Mouse (Mus musculus): Measurements from ENCODE around the gene Man1c1.

Gene Man1c1

DNA sequence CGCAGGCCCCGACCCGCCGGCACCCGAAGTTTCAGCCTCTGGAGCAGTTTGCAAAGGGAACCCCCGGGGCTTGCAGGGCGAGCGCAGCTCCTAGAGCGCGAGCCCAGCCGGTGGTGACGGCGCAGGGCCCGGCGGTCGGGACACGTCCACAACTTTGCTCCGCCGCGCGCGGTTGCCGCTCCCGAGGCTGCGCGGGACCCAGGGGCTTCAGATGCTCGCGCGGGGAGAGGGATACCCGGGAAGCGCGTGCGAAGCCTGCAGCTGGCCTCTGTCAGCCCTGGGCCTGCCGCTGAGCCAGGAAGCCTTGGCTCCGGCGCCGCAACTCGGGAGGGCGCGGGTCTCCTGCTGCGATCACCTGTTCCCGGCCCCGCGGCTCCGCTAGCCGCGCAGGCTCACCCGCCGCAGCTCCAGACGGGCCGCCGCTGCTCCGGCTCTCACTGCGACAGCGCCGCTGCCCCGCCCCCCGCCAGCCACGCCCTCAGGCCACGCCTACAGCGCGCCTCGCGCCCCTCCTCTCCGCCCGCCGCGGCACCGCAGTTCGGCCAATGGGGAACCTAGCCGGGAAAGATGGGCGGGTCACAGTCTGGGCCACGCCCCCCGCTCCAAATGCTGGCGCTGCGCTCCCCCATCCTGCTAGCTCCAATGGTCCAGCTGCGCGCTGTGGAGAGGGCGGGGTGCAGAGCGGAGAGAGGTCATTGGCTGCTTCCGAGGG lies at the start of gene Man1c1:
TSS of gene Man1c1 (minus strand) at position 456 of the 712 bp plus-strand sequence.
- under 1% methylated on average over 77 of the region's 81 CpGs for WGBS

DNA sequence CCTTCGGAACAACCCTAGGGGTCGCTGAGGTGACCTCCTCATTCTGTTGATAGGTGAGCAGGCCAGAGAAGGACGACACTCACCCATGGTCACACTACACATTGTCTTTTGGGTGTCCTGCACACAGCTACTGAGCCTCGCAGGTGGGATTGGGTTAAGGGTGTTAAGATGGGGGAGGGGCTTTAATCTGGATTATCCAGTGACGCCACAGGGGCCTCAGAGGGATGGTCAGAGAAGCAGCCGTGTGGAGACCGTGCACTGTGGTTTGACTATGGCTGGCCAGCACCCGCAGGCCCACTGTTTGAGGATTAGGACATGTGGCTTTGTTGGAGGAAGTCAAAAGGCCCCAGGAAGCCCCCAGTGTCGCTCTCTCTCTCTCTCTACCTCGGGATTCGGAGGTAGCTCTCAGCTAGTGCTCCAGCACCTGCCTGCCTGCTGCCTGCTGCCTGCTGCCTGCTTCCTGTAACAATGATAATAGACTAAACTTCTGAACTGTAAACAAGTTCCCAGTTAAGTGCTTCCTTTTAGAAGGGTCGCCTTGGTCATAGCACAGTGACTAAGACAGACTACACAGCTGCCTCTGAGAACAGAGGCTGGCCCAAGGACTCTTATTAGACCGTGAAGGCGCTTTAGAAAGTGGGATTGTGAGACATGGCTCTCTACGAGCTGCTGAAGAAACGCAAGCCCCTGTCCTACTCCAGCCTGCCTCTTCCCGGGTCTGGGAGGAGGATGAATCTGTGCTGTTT lies 49.6 kb upstream of the Man1c1 start:
- WGBS, result 66% methylated on average over 17 of the region's 17 CpGs

DNA sequence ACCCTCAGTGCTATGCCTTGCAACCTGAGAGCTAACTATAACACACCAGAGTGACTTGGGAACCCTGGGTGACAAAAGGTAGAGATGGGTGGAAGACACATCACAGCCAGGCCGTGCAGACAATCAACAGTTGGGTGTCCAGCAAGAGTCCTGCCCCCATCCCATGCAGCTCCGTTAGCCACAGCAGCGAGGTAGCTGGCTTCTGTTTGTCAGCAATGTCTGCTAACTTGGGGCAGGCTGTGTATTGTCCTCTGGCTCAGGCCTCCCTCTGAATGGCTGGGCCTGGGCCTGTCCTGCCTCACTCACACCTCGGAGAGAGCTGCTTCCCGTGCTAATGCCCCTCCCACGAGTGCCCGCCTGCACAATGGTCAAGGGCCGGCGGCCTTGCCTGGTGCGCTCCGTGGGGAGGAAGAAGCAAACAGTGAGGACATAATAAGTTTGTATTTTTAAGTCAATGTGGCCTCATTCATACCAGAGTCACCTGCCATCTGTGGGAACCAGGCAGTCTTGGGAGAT lies 48.9 kb upstream of the Man1c1 start:
- 63% methylated on average over 11 of the region's 11 CpGs for WGBS

DNA sequence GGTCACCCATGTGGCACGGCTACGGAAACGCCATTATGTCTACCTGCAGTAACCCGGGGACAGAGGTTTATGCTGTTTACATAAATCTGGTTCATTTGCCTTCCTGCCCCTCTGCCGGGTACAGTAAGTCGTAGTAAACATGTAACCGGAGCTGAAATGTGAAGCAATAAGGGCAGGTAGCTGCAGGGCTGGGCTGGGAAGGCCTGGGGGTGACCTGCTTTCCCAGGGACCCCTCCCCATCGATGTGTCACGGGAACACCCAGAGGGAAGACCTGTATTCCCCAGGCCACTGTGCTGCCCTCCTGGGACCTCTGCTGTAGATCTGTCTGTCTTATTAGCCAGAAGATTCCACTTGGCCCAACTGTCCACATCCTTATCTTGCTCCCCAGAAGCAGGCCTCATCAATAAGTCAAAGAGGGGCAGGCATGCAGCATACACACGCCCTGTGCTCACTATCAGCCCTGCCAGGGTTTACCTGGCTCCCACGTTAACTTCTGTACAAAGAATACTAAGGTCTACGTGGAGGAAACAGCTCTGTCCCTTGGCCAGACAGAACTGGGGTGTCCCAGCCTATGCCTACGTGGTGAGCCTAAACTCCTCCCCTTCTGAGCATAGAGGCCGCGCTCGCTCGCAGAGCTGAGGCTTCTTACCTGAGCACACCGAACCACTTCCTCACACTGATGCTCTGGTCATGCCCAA lies 47.7 kb upstream of the Man1c1 start:
- 91% methylated on average over 18 of the region's 18 CpGs for WGBS

DNA sequence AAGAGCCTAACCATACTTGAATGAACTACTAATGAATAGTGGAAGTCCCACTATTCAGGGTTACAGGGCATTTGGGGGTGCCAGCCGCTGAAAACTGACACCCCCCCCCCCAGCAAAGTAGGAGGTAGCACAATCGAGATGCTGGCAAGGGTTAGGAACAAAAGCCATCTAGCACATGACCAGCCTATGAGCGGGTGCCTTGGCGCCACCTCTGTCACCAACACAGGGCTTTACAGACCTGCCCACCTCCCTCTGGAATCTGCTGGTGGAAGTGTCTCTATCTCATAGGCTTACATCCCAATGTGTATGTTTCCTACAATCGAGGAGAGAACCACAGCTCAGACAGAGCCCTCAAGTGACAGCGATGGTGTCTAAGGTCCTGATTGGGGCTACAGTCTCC lies 46.7 kb upstream of the Man1c1 start:
- WGBS, result 78% methylated on average over 6 of the region's 6 CpGs

DNA sequence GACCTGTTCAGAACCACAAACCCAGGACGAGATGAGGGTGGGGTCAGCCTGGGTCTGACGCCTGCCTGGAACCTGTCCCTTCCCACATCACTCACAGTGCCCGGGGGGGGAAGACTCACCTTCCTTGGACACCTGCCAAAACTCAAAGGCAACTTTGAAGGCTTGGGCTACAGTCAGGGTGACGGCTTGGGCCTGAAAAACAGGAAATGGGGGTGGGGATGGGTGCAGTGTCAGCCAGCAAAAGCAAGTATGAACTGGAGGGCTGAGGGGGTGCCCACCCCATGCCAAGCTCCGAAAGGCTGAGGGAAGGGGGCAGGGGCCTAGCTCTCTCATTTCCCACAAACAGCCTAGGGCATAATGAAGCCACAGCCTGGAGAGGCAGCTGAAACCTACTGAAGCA lies 46.2 kb upstream of the Man1c1 start:
- WGBS, result 76% methylated on average over 5 of the region's 5 CpGs

DNA sequence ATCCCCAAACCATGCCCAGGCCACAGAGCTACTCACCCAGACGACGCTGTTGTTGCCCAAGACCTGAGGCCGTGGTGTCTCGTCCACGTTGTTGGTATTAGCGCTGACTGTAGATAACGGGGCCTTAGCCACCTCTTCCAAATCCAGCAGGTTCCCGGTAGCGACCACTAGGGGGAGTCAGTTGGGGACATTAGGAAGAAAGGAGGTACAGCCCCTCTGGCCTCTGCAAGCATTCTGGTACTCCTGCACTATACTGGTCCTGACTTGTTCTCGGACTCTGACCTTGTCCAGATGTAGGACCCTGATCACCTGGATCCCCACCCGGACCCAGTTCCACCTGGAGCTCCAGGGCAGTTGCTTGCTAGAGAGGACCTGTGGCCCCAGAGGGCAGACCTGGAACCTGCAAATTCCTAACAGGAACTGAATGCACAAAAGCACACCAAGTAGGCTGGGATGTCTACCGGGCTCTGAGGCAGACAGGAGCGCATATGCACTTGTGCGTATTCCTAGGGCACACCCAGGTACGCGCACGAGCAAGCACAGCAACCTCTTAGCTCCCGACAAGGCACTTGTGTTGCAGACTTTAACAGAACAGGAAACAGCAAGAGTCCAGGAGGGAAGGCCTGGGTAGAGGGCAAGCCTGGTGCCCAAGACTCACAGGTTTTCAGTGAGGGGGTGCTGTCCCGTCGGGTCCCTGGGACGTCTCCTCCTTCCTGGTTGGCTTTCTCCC lies 45.4 kb upstream of the Man1c1 start:
- 79% methylated on average over 21 of the region's 21 CpGs for WGBS

DNA sequence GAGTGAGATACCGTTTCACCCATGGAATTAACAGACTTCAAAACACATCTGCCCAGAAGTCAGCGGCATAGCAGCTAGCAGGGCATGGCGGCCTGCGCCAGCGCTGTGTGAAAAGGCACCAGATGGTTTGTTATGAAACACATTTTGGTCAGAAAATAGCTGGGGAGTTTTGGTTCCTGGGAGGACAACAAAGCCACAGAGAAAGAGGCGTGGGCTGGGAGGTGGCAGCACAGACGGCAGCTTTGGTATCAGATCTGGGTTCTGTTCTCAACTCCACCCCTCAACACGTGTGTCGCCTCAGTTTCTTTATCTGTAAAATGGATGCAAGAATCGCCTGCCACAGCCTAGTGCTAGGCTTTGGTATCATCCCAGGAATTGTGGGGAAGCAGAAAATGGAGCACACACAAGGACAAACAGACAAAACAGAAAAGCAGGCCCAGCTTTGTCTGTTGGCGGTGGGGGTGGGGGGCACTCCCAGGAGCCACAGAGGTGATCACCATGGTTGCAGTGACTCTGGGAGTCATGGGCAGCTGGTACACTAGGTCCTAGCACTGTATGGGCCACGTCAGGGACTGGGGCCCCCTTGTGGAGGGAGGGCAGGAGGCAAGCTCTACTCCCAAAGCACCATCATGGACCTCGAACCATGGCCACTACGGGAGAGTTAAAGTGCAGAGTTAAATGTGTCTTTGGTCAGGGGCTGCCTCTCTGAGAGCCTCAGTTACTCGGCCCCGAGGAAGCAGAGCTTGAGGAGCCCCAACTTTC lies 42.0 kb upstream of the Man1c1 start:
- 59% methylated on average over 16 of the region's 16 CpGs for WGBS

DNA sequence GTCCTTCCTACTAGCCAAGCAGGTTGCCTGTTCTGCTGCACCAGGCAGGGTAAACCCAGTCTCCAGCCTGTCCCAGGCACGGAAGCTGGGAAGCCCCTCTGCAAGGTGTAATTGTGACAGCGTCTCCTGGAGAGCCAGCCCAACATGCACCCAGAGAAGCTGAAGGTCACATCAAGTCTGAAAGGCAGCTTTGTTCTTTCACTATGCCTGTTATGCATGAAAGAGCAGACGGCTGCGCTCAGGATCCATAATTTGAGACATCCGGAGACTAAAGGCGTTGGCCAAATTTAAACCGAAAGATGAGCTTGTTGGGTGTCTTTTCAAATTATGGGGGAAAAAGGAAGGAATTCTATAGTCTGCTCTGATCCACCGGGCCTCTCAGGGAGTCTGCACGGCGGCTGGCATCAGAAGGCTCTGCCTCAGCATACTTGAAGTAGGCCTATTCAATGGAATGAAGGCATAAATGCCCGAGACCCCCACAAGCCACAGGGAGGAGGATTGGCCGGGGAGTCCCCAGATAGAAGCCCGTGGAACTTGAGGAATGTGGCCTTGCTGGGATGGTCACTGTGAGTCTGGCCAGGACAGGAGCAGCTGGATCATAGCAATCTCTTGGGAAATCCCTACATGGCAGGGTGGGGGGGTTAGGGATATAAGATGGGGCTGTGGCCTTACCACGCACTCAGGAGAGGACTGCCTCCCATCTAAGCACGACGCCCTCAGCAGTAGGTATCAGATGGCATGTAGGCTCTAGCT lies 40.0 kb upstream of the Man1c1 start:
- WGBS, result 48% methylated on average over 16 of the region's 16 CpGs

DNA sequence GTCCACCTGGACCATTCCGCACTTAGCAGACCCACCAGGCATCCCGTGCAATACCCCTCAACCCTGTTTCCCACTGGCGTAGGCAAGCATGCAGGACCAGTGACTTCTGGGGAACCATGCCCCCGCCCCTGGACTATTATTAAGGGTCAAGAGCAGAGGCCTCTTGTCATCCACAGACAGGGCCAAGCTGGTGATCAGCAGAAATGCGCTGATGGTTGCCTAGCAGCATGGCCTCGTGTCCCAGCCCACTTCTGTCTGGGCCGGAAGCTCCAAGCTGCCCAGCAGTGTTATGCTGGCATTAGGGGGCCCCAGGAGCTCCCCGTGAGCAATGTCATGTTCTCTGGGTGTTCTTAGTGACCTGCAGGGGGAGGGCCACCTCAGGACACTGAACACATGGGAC lies 37.9 kb upstream of the Man1c1 start:
- WGBS, result 90% methylated on average over 8 of the region's 8 CpGs

DNA sequence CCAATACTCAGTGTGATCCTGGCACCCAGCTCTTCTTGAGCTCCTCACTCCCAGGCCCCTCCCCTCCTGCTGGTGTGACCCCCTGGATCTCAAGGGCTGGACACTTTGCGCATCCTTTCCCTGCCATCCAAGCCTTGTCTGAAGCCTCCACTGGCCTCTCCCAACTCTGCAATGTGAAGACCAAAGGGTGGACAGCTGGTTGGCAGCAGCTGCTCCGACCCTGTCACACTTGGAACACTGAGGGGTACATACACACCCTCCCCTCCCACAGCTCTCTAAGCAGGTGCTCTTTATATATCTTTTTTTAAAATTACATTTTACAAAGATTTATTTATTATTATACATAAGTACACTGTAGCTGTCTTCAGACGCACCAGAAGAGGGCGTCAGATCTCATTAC lies 36.1 kb upstream of the Man1c1 start:
- WGBS, result 97% methylated on average over 4 of the region's 4 CpGs

DNA sequence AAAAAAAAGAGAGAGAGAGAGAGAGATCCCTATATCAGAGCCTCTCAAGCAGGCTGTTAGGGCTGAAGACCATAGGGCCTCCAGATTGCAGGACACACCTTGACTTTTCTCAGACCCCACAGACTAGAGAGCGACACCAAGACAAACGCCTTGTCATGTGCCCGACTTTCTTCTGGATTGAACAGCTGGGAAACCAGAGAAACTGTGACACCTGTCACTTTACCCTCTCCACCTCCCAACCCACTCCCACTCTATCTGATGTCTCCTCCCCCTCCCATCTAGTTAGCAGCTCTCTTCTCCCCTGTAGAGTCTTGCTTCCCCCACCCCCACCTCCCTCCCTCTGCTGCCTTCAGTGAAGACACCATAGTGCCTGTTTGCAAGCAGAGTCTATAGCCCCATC lies 35.4 kb upstream of the Man1c1 start:
- 98% methylated on average over 3 of the region's 3 CpGs for WGBS

DNA sequence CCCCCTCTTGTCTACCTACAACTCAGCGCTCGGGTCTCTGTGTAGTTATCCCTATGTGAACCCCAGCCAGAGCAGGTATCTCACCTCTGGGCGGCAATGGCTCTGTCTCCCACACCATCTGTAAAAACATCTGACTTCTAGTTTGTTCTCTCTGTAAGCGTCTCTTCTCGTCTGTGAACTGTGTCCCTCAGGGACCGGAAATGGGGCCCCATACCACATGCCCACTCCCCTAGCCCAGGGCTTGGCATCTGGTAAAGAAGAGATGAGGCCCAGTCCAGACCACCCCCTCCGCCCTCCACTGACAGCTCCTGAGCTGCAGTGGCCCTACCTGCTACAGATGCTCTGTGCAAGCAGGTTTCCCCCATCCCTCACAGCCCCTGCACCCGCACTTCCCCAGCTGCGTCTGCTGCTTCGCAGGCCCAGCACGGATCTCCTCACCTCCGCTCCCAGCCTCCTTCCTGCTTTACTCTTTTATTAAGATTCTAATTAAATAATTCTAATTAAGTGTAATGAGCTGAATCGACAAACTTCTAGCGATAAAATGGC lies 33.3 kb upstream of the Man1c1 start:
- WGBS, result 68% methylated on average over 14 of the region's 14 CpGs

DNA sequence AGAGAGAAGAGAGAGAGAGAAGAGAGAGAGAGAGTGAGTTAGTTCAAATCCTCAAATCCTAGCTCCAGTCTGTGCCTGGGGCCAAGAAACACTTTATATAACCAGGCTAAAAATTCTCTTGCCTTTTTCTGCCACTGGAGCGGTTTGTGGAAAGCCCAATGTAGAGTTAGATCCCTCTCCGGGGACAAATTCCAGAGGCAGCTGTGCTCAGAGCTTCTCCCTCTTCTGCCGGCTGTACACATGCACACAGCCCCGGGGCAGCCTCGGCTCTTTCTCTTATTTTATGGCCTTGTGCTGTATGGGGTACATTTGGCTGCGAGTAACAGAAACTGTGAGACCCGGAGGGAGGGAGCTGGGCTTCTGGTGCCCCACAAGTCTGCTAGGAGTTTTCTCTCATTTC lies 32.1 kb upstream of the Man1c1 start:
- WGBS, result 39% methylated on average over 7 of the region's 7 CpGs

DNA sequence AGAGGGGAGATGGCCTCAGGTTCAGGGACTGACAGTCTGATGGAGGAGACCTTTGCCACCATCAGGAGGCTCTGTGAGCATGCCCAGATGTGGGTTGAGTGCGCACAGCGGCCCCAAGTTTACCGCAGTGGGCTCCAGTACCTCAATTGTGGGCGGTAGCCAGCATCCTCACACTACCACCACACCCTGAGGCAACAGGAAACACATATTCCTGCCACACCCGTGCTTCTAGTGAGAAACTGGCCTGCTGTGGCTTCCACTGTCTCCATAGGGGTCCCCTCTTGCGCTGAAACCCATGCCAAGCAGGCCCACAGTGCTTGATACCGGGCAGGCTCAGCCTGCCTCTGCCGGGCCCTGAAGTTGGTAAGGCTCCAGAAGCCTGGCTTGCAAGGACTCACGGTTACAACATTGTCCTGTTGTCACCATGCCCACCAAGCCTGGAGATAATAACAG lies 30.6 kb upstream of the Man1c1 start:
- whole genome bisulfite sequencing, result 51% methylated on average over 9 of the region's 9 CpGs

DNA sequence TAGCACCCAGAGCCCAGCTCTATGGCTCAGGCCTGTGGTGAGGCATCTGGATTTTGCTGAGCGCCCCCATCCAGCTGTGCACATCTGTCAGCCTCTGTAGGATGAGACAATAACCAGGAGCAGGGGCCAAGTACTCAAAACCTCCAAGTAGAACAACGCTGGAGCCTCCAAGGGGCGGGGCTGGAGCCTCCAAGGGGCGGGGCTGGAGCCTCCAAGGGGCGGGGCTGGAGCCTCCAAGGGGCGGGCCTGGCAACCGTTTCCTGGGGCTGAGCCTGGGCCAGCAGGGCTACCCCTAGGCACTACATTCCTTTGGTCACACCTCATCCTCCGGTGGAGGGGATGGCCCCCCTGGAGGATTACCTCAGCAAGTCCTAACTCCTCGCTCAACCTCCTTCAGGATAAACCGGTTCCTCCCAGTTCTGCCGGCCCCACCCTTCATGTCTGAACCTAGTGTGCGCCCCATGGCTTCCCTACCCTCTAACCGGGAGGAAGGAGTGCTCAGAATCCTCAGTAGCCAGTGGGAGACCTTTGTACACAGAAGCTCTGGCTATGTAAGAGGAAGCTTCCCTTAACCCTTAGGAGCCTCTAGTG lies 30.0 kb upstream of the Man1c1 start:
- 24% methylated on average over 13 of the region's 13 CpGs for WGBS

DNA sequence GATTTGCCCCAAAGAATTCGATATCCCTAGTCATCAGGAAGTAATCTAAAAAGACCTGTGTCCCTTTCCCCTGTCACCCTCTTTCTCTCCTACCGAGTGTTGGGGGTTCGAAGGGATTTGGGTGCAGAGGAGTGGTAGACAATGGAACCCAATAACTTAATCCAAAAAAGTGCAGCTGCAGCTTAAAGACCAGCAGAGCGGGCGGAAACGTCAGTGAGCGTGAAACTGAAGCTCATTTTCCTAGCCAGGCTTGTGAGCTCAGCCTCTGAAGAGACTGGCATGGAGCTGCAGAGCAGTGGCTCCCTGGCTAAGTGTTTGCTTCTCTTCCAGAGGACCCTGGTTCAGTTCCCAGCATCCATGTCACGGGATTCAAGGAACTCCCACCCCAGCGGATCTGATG lies 29.3 kb upstream of the Man1c1 start:
- WGBS, result 60% methylated on average over 9 of the region's 9 CpGs

DNA sequence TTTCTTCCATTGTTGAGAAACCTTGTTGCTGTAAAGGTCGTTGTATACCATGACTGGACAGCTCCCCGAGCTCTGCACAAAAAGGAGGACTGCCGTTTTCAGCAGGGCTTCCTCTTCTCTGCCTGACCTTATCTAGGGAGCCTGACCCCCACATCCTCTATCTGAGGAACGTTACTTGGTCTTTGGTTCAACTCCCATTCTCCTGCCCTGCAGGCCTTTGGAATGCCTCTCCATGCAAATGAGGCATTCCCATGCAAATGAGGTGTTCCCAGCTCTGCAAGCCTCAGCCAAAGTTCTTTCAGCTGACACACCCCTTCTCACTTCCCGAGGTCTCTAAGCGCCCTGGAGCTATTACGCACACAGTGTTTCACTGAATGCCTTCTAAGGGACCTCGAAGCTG lies 26.0 kb upstream of the Man1c1 start:
- WGBS, result 42% methylated on average over 8 of the region's 8 CpGs

DNA sequence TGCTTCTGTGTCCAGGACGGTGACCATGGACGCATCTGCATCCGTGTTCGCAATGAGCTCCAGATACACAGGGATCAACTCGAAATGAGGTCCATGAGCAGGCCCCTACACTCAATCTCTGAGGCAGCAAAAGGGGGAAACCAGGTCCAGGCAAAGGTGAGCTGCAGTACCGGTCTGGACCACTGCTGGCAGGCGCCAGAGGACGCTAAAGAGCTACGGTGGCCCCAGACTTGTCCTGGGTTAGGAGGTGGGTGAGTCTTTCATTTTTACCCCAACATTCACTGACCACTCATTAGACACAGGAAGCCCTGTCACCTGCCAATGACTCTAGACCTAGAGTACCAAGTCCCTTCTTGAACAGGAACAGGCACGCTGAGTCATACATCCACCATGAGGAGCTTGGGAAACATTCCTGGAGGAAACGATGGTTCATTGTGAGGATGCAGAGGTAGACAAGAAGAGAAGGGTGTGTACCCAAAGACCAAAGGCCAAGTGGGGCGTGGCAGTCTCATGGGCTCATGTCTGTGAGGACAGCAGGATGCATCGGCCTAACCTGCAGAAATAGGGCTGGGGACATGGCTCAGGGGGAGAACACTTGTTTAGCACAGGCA lies 21.8 kb upstream of the Man1c1 start:
- 81% methylated on average over 13 of the region's 13 CpGs for WGBS

Data from cerebral cortex, adult 2 months (tissue).